Mouse (Mus musculus) stomach, embryonic 16.5 days (tissue): ENCODE measurements around the gene Arvcf. TPM values are rescaled to one million over a fixed set of nuclear protein-coding genes. Genes with fewer than 3 reads are reported as not detected.

Source experiments
- ATAC-seq: fragments of 200-750 bp; cut with Nextera tagmentation; 2 replicates; pipeline ENCODE4 v1.8.0; 2017; ENCODE audit warnings: moderate number of reproducible peaks, moderate TSS enrichment; ENCODE audit not compliant: insufficient read depth, low FRiP score
- H3K27ac ChIP-seq: fragments of 300-500 bp; sonication (generic); 2 replicates; pipeline ENCODE4 v1.5.1; 2014; ENCODE audit warnings: low read length
- H3K27me3 ChIP-seq: fragments of 300-500 bp; sonication (generic); 2 replicates; pipeline ENCODE4 v1.6.1; 2014; ENCODE audit warnings: low read length, control low read depth, mixed read lengths; ENCODE audit not compliant: control insufficient read depth, insufficient read depth
- H3K36me3 ChIP-seq: fragments of 300-500 bp; sonication (generic); 2 replicates; pipeline ENCODE4 v1.6.1; 2014; ENCODE audit warnings: low read length; ENCODE audit not compliant: control insufficient read depth, insufficient read depth
- H3K4me1 ChIP-seq: fragments of 300-500 bp; sonication (generic); 2 replicates; pipeline ENCODE4 v1.6.1; 2014; ENCODE audit warnings: low read length, control low read depth, mixed read lengths; ENCODE audit not compliant: control insufficient read depth, insufficient read depth
- H3K4me2 ChIP-seq: fragments of 300-500 bp; sonication (generic); 2 replicates; pipeline ENCODE4 v1.6.1; 2014; ENCODE audit warnings: low read depth, low read length, mixed read lengths
- H3K4me3 ChIP-seq: fragments of 300-500 bp; sonication (generic); replicated peaks from 2 replicates; pipeline ENCODE4 v1.5.1; 2014; ENCODE audit warnings: mild to moderate bottlenecking, low read length
- H3K9ac ChIP-seq: fragments of 300-500 bp; sonication (generic); 2 replicates; pipeline ENCODE4 v1.6.1; 2014; ENCODE audit warnings: low read length
- H3K9me3 ChIP-seq: fragments of 300-500 bp; sonication (generic); replicated peaks from 2 replicates; pipeline ENCODE4 v1.6.1; 2016; ENCODE audit warnings: low read length, control low read depth; ENCODE audit not compliant: control insufficient read depth
- WGBS: fragments of 180-500 bp; shearing (Covaris S2); extraction: QIAGEN DNeasy Blood & Tissue Kit; methylation state at CpG from one replicate; pipeline ENCODE4 v1.1.7; 2014; 5-methylcytosine and 5-hydroxymethylcytosine counted together
- polyA plus RNA-seq: library from polyadenylated mRNA; unstranded; fragments of >200 nt; fragmentation: Nextera tagmentation; extraction: Ambion mirVana; gene quantifications from 2 replicates; pipeline ENCODE4 v1.2.1, GENCODE M21; 2015

The Arvcf gene
- polyA plus RNA-seq, 1 experiment from 2014 or later = 25.3 TPM

GRCm38 (mm10) chr16:18388583-18389435 is 40.8 kb downstream of the Arvcf start:
- WGBS = 74% methylated on average over 14 of the region's 14 CpGs
- Histone ChIP-seq H3K27ac (peak overlapping the region; percentile 36), H3K27me3 (no peaks in the 10 kb centered on the region), H3K4me2 (no peak overlapping the region), H3K9ac (0 out of 2 replicates have a peak overlapping the region, but pooled peaks have one; percentile 20), H3K9me3 (no peaks in the 10 kb centered on the region), H3K36me3 (no peaks in the 10 kb centered on the region), H3K4me3 (no peak overlapping the region), H3K4me1 (peaks cover 28% of the 10 kb centered on the region)
- ATAC-seq = no peak

GRCm38 (mm10) chr16:18390399-18390798 is 42.4 kb downstream of the Arvcf start:
- WGBS = 72% methylated on average over 6 of the region's 6 CpGs

GRCm38 (mm10) chr16:18391127-18391526 is 43.1 kb downstream of the Arvcf start:
- WGBS = 99% methylated on average over 3 of the region's 3 CpGs
- Histone ChIP-seq H3K27ac (no peak overlapping the region), H3K9me3 (no peaks in the 10 kb centered on the region), H3K4me1 (peaks cover 46% of the 10 kb centered on the region), H3K4me2 (no peak overlapping the region), H3K9ac (no peak overlapping the region), H3K27me3 (no peaks in the 10 kb centered on the region), H3K36me3 (no peaks in the 10 kb centered on the region), H3K4me3 (no peak overlapping the region)
- ATAC-seq = no peak

More at GRCm38 (mm10) chr16:18390399-18390798, 42.4 kb downstream of the Arvcf start:
- Histone ChIP-seq H3K27ac (no peak overlapping the region), H3K4me3 (no peak overlapping the region), H3K9me3 (no peaks in the 10 kb centered on the region), H3K4me1 (peaks cover 39% of the 10 kb centered on the region), H3K27me3 (no peaks in the 10 kb centered on the region), H3K36me3 (no peaks in the 10 kb centered on the region), H3K9ac (no peak overlapping the region), H3K4me2 (no peak overlapping the region)
- no peak for ATAC-seq

- no peak overlapping the region for H3K4me3 ChIP-seq
- H3K9me3 ChIP-seq = no peaks in the 10 kb centered on the region
- WGBS = 75% methylated on average over 3 of the region's 3 CpGs
- no peaks in the 10 kb centered on the region for H3K36me3 ChIP-seq
- H3K27ac ChIP-seq = no peak overlapping the region
- H3K27me3 ChIP-seq = no peaks in the 10 kb centered on the region
- no peak for ATAC-seq
- peaks cover 52% of the 10 kb centered on the region for H3K4me1 ChIP-seq
- H3K4me2 ChIP-seq = no peak overlapping the region
- H3K9ac ChIP-seq = no peak overlapping the region
Observed at GRCm38 (mm10) chr16:18391728-18392127, 43.7 kb downstream of the Arvcf start.

GRCm38 (mm10) chr16:18392469-18393426 is 44.8 kb downstream of the Arvcf start:
- peak overlapping the region; percentile 67 for H3K27ac ChIP-seq
- ATAC-seq = peak; percentile 88
- peak overlapping the region; percentile 69 for H3K4me3 ChIP-seq
- no peaks in the 10 kb centered on the region for H3K9me3 ChIP-seq
- H3K4me1 ChIP-seq = peaks cover 51% of the 10 kb centered on the region
- no peaks in the 10 kb centered on the region for H3K27me3 ChIP-seq
- no peaks in the 10 kb centered on the region for H3K36me3 ChIP-seq
- peak overlapping the region; percentile 79 for H3K9ac ChIP-seq
- WGBS = under 1% methylated on average over 62 of the region's 63 CpGs
- H3K4me2 ChIP-seq = peak overlapping the region; percentile 95

- H3K4me1 ChIP-seq = peaks cover 42% of the 10 kb centered on the region
- no peak overlapping the region for H3K27ac ChIP-seq
- 58% methylated on average over 5 of the region's 5 CpGs for WGBS
- no peaks in the 10 kb centered on the region for H3K9me3 ChIP-seq
- H3K4me2 ChIP-seq = peak overlapping the region; percentile 95
- H3K27me3 ChIP-seq = no peaks in the 10 kb centered on the region
- no peaks in the 10 kb centered on the region for H3K36me3 ChIP-seq
- no peak for ATAC-seq
- peak overlapping the region; percentile 79 for H3K9ac ChIP-seq
- peak overlapping the region; percentile 69 for H3K4me3 ChIP-seq
Observed at GRCm38 (mm10) chr16:18393595-18393994, 45.6 kb downstream of the Arvcf start.

GRCm38 (mm10) chr16:18394056-18394455 is 46.1 kb downstream of the Arvcf start:
- no peaks in the 10 kb centered on the region for H3K27me3 ChIP-seq
- WGBS = 76% methylated on average over 3 of the region's 3 CpGs
- peak overlapping the region; percentile 95; the same call in 1 of the 2 replicates for H3K4me2 ChIP-seq
- H3K9me3 ChIP-seq = no peaks in the 10 kb centered on the region
- H3K4me3 ChIP-seq = 0 out of 2 replicates have a peak overlapping the region, but pooled peaks have one; percentile 69
- H3K9ac ChIP-seq = no peak overlapping the region
- no peak for ATAC-seq
- no peaks in the 10 kb centered on the region for H3K36me3 ChIP-seq
- no peak overlapping the region for H3K27ac ChIP-seq
- H3K4me1 ChIP-seq = peaks cover 39% of the 10 kb centered on the region

GRCm38 (mm10) chr16:18394777-18395619 is 47.0 kb downstream of the Arvcf start:
- H3K9me3 ChIP-seq = no peaks in the 10 kb centered on the region
- 0 out of 2 replicates have a peak overlapping the region, but pooled peaks have one; percentile 19 for H3K4me2 ChIP-seq
- no peak for ATAC-seq
- H3K9ac ChIP-seq = no peak overlapping the region
- H3K27me3 ChIP-seq = no peaks in the 10 kb centered on the region
- H3K4me3 ChIP-seq = 0 out of 2 replicates have a peak overlapping the region, but pooled peaks have one; percentile 3
- 34% methylated on average over 11 of the region's 11 CpGs for WGBS
- no peaks in the 10 kb centered on the region for H3K36me3 ChIP-seq
- peak overlapping the region; percentile 52 for H3K27ac ChIP-seq
- peaks cover 39% of the 10 kb centered on the region for H3K4me1 ChIP-seq
